Mouse (Mus musculus) olfactory bulb, adult 2 months (tissue): ENCODE measurements around the gene Rnf4.

Experiments used
- CTCF ChIP-seq: fragments of 200-500 bp; IDR thresholded peaks from 2 replicates; pipeline ENCODE4 v1.5.1; 2012; ENCODE audit warnings: low read depth, mild to moderate bottlenecking, low read length, moderate library complexity; ENCODE audit not compliant: insufficient read depth
- POLR2A ChIP-seq: fragments of 200-500 bp; IDR thresholded peaks from 2 replicates; pipeline ENCODE4 v1.6.1; 2012; ENCODE audit warnings: mild to moderate bottlenecking, low read depth, low read length, moderate library complexity; ENCODE audit not compliant: insufficient read depth

- no peak for TF ChIP-seq POLR2A
- no peak for TF ChIP-seq CTCF
Observed at GRCm38 (mm10) chr5:34370022-34370823, 34.1 kb downstream of the Rnf4 start.
